Mouse (Mus musculus) spleen, postnatal 4 days (tissue): ENCODE data around the gene Cphx2.
"Not testable (repeated sequence)": the region's sequence is repeated elsewhere in the genome, so short reads cannot be mapped to it uniquely, and the experiment has no call there.

ENCODE experiments used
- DNase-seq, 2 experiments: peaks; one replicate each; pipeline ENCODE4 v3.0.0; 2022; ENCODE audit warnings: low spot score in 2 of 2

The Cphx2 gene

DNA sequence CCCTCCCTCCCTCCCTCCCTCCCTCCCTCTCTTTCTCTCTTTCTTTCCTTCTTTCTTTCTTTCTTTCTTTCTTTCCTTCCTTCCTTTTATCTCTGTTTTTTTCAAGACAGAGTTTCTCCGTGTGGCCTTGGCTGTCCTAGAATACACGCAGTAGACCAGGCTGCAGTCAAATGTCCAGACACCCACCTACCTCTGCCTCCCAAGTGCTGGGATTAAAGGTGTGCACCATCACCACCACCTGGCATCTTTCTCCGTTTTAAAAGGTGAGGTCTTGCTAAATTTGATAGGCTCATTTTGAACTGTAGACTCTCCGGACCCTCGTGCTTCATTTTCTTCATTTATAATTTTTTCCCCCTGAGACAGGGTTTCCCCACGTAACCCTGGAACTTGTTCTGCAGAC, at the start of gene Cphx2:
TSS of gene Cphx2 (plus strand) at position 301 of the 400 bp plus-strand sequence.
- not testable (repeated sequence) for DNase-seq

DNA sequence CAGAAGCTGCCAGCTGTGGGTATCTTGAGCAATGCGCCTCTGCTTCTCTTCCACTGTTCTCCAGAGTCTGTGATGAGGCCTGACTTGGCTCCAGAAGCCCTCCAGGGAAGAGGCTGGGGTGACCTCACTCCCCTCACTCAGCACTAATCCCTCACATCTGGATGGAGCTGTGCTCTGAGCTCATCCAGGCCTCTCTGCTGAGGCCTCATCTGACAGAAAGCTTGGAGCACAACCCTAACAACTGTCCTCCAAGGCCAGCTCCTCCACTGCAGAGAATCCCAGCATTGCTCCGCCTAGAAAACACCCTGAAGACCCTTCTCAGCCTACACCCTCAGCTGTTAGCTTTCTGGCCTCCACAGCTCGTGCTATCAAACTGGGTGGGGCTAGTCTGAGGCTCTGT, 47.0 kb upstream of the Cphx2 start:
- not testable (repeated sequence) for DNase-seq

DNA sequence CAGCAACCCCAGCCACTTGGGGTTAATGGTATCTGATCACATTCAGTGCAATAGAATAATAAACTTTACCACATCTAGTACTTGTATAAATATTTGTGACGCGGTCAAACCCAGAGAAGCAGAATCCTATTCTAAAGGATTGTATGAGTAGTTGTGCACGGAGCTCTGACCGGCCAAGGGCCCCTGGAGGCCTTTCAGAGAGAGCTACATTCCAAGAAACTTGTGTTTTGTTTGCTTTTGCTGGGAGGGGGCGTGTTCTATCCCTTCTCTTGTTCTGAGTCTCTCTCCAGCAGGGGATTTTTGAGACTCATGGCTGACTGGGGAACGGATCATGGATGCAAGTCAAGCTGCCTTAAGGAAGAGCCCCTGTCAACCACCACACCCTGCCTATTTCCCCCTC, 45.9 kb upstream of the Cphx2 start:
- DNase-seq = not testable (repeated sequence)

DNA sequence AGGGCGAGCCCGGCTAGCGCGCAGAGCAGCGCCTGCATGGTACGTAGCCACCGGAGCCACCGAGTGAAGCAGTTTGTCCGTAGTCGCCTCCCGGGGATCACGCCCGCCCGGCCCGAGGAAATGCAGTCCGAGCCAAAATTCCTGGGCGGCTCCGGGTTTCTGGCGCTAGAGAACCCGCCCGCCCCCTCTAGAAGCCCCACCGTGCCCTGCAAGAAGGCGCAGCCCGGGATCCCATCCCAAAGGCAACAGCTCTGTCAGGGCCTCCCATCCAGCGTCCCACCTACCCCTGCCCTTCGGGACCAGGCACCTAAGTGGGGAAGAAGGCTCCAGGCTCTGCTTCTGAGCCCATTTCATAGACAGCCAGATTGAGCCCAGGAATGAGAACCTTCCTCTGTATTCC, 38.7 kb upstream of the Cphx2 start, which contains the start of gene Gm9780:
TSS of gene Gm9780 (minus strand) at position 101 of the 400 bp plus-strand sequence.
- not testable (repeated sequence) for DNase-seq

DNA sequence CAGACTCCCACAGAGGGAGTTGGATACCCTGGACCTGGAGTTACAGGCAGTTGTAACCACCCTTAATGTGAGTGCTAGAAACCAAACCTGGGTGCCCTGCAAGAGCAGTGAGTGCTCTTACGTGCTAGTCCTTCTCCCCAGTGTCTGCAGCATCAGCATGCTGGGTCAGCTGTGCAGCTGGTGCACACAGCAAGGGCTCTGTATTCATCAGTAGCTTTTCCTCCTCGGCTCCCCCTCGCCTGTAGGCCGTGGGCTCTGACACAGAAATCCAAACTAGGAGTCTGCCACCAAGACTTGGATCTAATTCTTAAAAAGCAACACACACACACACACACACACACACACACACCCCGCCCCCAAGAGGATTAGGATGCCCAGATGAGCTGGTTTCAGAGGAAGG, 36.3 kb upstream of the Cphx2 start:
- not testable (repeated sequence) for DNase-seq

DNA sequence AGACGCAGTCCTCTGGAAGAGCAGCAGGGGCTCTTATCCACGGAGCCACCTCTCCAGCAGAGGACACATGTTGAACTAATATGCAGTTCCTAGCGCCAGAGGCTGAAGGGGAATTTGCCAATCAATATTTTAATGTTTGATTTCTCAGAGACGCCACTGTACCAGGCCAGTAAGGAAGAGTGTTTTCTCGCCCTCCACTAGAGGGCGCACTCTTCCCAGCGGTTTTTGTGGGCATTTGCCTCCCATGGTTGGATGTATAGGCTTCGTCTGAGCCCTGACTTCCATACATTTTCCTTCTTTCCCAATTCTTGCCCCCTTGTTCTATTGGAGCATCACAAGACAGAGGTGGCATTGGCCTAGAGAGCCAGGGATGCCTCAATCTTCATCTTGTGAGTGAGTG, 34.3 kb upstream of the Cphx2 start:
- not testable (repeated sequence) for DNase-seq

DNA sequence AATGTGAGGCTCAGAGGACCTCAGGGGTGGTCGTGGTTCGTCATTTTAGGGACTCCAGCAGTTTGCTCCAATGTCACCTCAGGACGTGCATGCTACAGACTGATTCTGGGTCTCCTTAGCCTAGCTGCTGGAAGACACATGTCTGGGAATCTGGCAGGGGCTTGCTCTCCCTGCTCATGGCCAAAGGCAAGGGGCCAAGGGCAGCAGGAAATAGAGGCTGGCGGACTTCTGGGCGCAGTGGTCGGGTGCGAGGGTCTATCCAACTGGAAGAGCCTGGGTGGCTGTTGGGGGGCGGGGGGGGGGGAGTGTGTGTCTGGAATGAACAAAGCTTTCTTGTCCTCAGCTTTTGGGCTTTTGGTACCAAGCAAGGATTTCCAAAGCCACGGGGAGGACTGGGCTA, 32.5 kb upstream of the Cphx2 start:
- not testable (repeated sequence) for DNase-seq

DNA sequence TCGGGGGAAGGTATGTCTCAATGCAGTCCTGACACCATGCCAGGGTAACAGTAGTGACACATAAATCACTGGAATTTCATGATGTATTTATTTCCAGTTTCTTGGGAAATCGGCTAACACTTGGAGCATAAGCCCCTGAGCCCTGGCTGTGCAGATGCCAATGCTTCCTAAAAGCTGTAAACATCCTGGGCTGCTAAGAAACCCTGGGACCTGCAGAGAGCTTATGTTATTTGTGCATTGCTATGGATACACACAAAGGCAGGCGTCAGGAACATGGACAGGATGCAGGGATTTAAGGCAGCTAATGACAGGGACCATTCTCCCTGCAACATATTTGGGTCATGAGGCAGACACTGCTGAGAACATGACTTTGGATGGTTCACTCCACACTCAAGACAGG, 23.1 kb upstream of the Cphx2 start:
- not testable (repeated sequence) for DNase-seq

DNA sequence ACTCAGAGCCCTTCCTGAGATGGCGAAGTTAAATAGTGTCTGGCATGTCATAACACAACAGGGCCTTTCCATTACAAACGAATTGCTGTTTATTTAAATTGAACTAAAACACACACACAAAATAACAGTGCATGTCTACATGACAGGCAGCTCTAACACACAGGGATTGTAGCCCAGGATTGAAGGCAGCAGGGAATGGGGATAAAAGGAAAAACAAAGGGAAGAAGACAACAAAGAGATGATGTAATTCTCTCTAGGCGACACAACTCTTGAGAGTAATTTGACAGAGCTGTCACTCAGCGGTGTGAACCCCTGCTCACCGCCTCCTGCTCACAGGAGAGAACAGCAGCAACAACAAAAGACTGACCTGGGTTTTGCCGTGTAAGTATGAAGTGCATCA, 22.0 kb upstream of the Cphx2 start:
- DNase-seq = not testable (repeated sequence)

DNA sequence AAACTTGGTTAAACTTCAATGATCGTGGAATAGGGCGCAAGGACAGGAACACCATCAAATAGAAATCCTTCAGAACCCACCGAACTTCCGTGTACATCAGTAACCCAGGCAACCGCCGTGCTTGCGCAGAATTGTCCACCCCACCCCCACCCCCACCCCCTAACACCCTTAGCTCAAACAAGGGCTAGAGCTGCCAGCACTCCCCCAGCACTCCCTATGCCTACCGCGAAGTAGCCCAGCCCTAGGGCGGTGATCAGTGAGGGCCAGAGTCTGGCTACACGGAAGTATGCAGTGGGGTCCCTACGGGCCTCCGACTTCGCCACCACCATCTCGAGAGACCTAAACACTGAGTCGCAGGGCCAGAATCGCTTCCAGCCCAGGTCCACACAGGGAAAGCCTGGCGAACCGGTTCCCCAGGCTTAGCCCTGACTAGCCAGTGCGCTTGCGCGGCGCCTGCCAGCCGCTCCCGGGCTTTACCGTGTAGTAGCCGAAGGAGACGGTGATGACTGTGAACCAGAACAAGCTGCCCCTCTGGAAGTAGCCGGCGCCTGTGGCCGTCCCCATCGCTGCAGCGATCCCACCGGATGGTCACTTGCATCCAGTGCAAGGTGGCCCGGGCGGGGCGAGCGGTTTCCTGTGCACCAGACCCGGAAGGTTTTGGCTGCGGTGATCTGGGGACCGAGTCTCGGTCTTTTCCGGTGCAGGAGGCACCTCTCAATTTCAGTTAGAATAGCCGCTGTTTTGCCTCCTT, 14.6 kb upstream of the Cphx2 start:
- DNase-seq = not testable (repeated sequence)

DNA sequence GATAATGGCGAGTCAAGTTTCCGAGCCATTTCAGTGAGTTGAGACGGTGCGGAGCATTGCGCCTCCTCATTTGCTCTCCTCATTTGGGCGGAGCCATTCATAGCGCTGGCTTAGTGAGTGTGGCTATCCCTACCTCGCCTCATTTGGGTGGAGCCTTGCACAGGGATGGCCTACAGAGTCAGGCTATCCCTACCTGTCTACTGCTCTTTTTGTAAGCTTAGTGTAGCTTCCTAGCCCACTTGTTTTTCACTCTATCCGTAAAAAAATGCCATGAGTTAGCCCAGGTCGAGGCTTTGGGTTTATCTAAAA, 14.0 kb upstream of the Cphx2 start, which contains the start of gene Tmem254c:
TSS of gene Tmem254c (minus strand) at position 31 of the 309 bp plus-strand sequence.
- not testable (repeated sequence) for DNase-seq

DNA sequence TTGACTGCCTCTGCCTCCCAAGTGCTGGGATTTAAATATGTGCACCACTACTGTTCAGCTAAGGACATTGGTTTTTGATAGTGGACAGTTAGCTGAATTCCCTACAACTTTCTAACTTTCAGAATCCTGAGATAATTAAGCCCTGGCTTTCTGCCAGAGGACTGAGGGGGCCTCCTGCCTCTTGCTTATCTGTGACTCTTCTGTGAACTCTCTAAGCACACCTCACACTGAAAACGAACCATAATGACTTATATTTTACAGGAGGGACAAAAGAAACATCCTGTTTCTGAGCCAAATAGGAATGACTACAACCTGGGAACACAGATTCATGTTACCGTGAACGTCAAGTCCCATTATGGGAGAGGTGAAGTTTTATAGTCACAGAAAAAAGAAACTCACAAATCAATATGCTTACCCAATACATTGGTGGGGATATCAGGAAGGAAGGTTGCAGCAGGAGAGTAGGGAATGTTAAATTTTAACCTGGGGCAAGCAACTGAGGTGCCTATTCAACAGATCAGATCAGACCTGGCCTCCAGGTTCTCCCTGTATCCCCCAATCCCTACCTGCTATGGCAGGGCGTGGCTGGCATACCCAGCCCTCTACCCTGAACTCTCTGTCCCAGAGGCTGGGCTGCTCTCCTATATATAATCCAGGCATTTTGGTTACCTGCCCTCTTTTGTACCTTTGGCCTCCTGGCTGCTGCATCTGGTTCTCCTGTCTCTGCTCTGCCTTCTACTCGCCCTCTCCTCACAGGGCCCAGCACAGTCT, 4.5 kb upstream of the Cphx2 start:
- DNase-seq = not testable (repeated sequence)

DNA sequence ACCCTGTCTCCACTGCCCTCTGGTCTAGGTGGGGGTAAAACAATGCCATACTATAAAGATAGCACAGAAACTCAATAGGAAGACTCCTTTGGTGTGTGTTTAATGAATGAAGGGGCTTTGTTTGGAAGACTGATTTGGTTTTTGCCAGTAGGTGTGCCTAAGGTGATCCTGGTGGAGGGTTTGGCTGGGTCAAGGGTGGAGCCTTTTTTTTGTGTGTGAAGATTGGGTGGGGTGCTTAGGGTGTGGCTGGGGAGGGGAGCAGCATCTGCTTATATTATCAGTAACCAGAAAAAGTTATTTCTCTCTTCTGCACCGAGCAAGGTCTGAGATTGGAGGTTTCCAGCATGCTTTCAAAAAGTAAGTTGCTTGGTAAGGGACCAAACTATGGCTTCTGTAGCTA, 681 bp downstream of the Cphx2 start, which contains the start of gene Cphx3:
TSS of gene Cphx3 (plus strand) at position 301 of the 400 bp plus-strand sequence.
- DNase-seq = not testable (repeated sequence)

DNA sequence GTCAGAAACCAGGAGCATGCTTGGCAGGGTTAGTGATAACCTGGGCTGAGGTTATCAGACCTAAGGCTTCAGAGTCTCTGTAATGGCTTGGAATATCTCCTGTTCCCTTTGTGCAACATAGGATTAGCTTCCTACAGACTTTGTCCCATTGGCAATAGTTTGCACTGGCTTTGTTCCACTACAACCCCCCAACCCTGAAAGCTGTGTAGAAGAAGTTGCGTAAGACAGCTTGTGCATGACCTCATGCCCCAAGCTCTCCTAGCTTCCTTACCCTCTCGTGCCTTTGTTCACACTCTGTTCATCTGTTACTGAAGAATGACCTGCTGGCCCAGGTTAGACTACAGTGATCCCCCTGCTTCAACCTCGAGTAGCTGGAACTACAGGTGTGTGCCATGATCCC, 16.3 kb downstream of the Cphx2 start:
- DNase-seq = not testable (repeated sequence)

DNA sequence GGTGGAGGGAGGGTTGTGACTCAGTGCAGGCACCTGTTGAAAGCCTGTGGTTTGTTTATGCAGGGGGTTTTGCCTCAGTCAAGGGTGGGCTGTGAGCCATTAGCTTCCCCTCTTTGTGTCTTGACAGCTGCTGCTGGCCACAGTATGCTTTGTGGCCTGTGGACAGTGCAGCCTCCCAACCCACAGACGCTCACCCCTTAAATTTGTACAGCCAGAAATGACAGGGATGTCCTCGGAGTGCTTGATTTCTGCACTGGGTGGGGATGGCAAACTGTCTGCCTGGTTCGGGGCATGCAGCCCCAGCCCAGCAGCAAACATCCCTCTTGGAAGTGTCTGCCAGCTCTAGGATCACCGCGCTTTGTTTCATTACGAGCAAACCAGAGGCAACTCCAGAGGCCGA, 36.8 kb downstream of the Cphx2 start, which contains the start of gene Duxbl2:
TSS of gene Duxbl2 (plus strand) at position 200 of the 400 bp plus-strand sequence.
- DNase-seq = not testable (repeated sequence)

DNA sequence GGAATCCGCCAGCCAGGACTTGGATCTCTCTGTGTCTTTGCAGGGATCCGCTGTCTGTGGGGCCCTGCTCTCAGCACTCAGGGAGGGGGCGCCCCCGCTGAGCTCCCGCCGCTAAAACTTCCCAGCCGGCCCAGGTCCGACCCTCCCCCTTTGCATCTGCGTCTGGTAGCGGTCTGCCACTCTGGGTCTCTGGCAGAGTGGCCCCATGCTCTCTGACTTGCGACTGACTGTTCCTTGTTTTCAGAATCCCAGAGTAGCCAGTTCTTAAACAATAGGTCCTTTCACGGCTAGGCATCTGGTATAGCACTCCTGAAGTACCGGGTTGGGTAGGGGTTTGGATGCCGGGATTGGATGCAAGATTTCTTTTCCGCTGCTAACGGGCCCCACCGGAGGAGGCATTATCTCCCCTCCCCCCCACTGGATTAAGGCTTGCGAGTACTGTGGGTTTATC, 37.3 kb downstream of the Cphx2 start:
- not testable (repeated sequence) for DNase-seq

DNA sequence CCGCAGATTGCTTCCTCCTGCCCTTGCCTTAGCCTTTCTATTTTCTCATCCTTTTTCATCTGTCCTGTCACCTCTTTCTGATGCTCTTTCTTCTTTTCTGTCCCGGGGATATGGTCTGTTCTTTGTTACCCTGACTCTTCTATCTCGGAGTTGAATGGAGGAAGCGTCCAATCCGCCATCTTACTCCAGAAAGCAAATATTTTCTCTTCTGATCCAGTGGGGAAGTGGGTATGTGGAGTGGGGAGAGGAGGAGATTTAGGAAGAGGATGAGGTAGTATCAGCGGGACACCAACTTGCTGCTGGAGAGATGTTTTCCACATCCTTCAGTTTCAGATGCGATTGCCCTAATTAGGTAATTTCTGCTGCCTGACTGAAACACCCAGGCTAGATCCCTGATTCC, 37.8 kb downstream of the Cphx2 start:
- not testable (repeated sequence) for DNase-seq
